Mouse (Mus musculus) neural tube, embryonic 11.5 days (tissue): ENCODE data around the gene Olfm1. TPM values are rescaled to one million over a fixed set of nuclear protein-coding genes. Genes with fewer than 3 reads are reported as not detected.

ENCODE experiments used
- ATAC-seq: fragments of 200-750 bp; cut with Nextera tagmentation; 2 replicates; pipeline ENCODE4 v1.8.0; 2017; ENCODE audit warnings: moderate number of reproducible peaks, mild to moderate bottlenecking, moderate TSS enrichment, moderate library complexity; ENCODE audit not compliant: insufficient read depth, low FRiP score, low TSS enrichment
- DNase-seq: peaks from one replicate; pipeline ENCODE4 v3.0.0-alpha.2; 2015; ENCODE audit warnings: low spot score
- H3K27ac ChIP-seq: fragments of 300-500 bp; sonication (generic); 2 replicates; pipeline ENCODE4 v1.5.1; 2014; ENCODE audit warnings: low read depth, mild to moderate bottlenecking, low read length
- H3K27me3 ChIP-seq: fragments of 300-500 bp; sonication (generic); 2 replicates; pipeline ENCODE4 v1.6.1; 2014; ENCODE audit warnings: mild to moderate bottlenecking, low read length, mixed read lengths; ENCODE audit not compliant: control insufficient read depth, insufficient read depth
- H3K36me3 ChIP-seq: fragments of 300-500 bp; sonication (generic); 2 replicates; pipeline ENCODE4 v1.6.1; 2014; ENCODE audit warnings: mild to moderate bottlenecking, low read length, moderate library complexity, mixed read lengths; ENCODE audit not compliant: control insufficient read depth, insufficient read depth
- H3K4me1 ChIP-seq: fragments of 300-500 bp; sonication (generic); 2 replicates; pipeline ENCODE4 v1.6.1; 2014; ENCODE audit warnings: low read length, mixed read lengths; ENCODE audit not compliant: control insufficient read depth, insufficient read depth
- H3K4me2 ChIP-seq: fragments of 300-500 bp; sonication (generic); 2 replicates; pipeline ENCODE4 v1.6.1; 2014; ENCODE audit warnings: low read depth, mild to moderate bottlenecking, moderate library complexity
- H3K4me3 ChIP-seq: fragments of 300-500 bp; sonication (generic); 2 replicates; pipeline ENCODE4 v1.5.1; 2014; ENCODE audit warnings: low read depth, low read length
- H3K9ac ChIP-seq: fragments of 300-500 bp; sonication (generic); 2 replicates; pipeline ENCODE4 v1.6.1; 2014; ENCODE audit warnings: mild to moderate bottlenecking, low read length
- H3K9me3 ChIP-seq: fragments of 300-500 bp; sonication (generic); 2 replicates; pipeline ENCODE4 v1.6.1; 2016; ENCODE audit warnings: low read length; ENCODE audit not compliant: control insufficient read depth
- WGBS: fragments of 180-500 bp; shearing (Covaris S2); extraction: QIAGEN DNeasy Blood & Tissue Kit; methylation state at CpG from one replicate; pipeline ENCODE4 v1.1.7; 2014; 5-methylcytosine and 5-hydroxymethylcytosine counted together
- polyA plus RNA-seq: library from polyadenylated mRNA; unstranded; fragments of >200 nt; fragmentation: Nextera tagmentation; extraction: Ambion mirVana; gene quantifications from 2 replicates; pipeline ENCODE4 v1.2.1, GENCODE M21; 2014

Gene Olfm1
- polyA plus RNA-seq, 1 experiment from 2014 or later, result 118 TPM

DNA sequence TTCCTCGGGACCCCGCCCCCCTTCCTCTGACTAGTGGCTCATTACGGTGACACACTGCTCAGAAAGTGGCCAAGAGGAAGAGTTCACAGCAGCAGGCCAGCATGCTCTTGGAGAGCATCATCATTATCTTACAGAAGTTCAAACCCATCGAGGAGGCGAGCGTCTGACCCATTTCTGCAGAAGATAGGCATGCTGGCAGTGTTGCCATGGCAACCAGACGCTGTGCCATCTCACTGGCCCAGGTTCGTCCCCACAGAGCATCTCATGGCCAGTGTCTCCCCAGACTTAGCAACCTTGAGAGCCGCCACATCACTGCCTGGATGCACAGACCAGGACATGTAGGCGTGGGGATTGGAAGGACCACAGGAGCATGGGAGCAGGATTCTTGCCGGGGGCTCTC is 54.3 kb downstream of the Olfm1 start:
- ATAC-seq, result no peak

DNA sequence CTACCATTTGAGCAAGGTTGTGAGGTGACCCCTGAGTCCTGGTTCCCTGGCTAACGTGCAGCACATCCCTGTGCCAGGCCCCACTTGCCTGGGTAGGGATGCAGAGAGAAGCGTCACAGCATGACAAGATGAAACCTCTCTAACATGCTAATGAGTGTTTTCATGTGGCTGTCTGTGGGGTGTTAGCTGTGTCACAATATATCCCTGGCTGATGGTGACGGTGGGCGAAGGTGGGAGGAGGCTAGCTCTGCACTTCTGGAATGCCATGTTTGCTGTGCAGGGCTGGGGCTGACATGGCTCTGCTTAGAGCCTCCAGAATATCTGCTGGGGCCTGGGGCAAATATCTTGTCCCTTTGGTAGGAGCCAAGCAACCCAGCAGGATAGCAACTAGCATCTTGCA is 59.8 kb downstream of the Olfm1 start:
- Histone ChIP-seq H3K4me2 (no peak overlapping the region), H3K4me1 (no peaks in the 10 kb centered on the region), H3K27ac (no peak overlapping the region), H3K4me3 (no peak overlapping the region), H3K9ac (no peak overlapping the region), H3K27me3 (no peaks in the 10 kb centered on the region), H3K36me3 (no peaks in the 10 kb centered on the region), H3K9me3 (no peaks in the 10 kb centered on the region)
- no peak for ATAC-seq
- no peak for DNase-seq
- WGBS, result 71% methylated on average over 4 of the region's 4 CpGs

More for the DNA sequence above, 54.3 kb downstream of the Olfm1 start:
- Histone ChIP-seq H3K4me3 (no peak overlapping the region), H3K9me3 (no peaks in the 10 kb centered on the region), H3K36me3 (no peaks in the 10 kb centered on the region), H3K27me3 (no peaks in the 10 kb centered on the region), H3K4me2 (no peak overlapping the region), H3K9ac (no peak overlapping the region), H3K4me1 (0 out of 2 replicates have a peak, but pooled peaks cover under 1% of the 10 kb centered on the region), H3K27ac (no peak overlapping the region)
- DNase-seq, result no peak
- WGBS, result 80% methylated on average over 11 of the region's 11 CpGs

GRCm38 (mm10) chr2:28256029-28256428 is 63.2 kb downstream of the Olfm1 start:
- H3K27me3 ChIP-seq, result no peaks in the 10 kb centered on the region
- no peak overlapping the region for H3K4me3 ChIP-seq
- WGBS, result 95% methylated on average over 7 of the region's 7 CpGs
- DNase-seq (no peak), ATAC-seq (no peak)
- no peaks in the 10 kb centered on the region for H3K36me3 ChIP-seq
- no peaks in the 10 kb centered on the region for H3K9me3 ChIP-seq
- no peak overlapping the region for H3K9ac ChIP-seq
- no peaks in the 10 kb centered on the region for H3K4me1 ChIP-seq
- H3K4me2 ChIP-seq, result no peak overlapping the region
- no peak overlapping the region for H3K27ac ChIP-seq

DNA sequence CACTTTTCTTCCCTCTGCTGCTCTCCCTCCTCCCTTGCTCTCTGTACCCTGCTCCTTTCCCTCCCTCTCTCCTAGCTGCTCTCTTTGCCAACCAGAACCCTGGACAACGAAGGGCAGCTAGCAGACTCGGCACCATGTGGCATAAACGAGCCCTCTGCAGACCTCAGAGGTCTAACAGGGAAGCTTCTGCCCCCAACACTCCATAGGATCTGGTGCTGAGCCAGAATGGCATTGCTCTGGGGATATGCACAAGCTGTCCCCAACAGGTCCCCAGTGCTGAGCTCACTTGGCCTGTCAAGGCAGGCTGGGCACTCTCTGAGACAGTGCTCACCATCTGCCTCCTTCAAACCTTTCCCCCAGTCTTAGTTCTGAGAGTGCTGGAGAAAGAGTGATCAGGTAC is 68.6 kb downstream of the Olfm1 start:
- H3K4me1 ChIP-seq, result no peaks in the 10 kb centered on the region
- H3K36me3 ChIP-seq, result no peaks in the 10 kb centered on the region
- DNase-seq (no peak), ATAC-seq (no peak)
- H3K27me3 ChIP-seq, result no peaks in the 10 kb centered on the region
- no peaks in the 10 kb centered on the region for H3K9me3 ChIP-seq
- H3K4me3 ChIP-seq, result no peak overlapping the region
- no peak overlapping the region for H3K4me2 ChIP-seq
- no peak overlapping the region for H3K9ac ChIP-seq
- 86% methylated on average over 3 of the region's 3 CpGs for WGBS
- no peak overlapping the region for H3K27ac ChIP-seq

GRCm38 (mm10) chr2:28267776-28268275 is 75.0 kb downstream of the Olfm1 start:
- Histone ChIP-seq H3K27me3 (no peaks in the 10 kb centered on the region), H3K4me2 (no peak overlapping the region), H3K27ac (no peak overlapping the region), H3K9ac (no peak overlapping the region), H3K36me3 (no peaks in the 10 kb centered on the region), H3K4me1 (no peaks in the 10 kb centered on the region), H3K4me3 (no peak overlapping the region), H3K9me3 (no peaks in the 10 kb centered on the region)
- WGBS, result 87% methylated on average over 3 of the region's 3 CpGs
- no peak for ATAC-seq
- DNase-seq, result no peak

- WGBS, result 10% methylated on average over 4 of the region's 4 CpGs
- DNase-seq (peak; percentile 21), ATAC-seq (no peak)
- no peak overlapping the region for H3K4me3 ChIP-seq
- H3K4me1 ChIP-seq, result no peaks in the 10 kb centered on the region
- no peak overlapping the region for H3K9ac ChIP-seq
- no peaks in the 10 kb centered on the region for H3K36me3 ChIP-seq
- H3K4me2 ChIP-seq, result no peak overlapping the region
- H3K9me3 ChIP-seq, result no peaks in the 10 kb centered on the region
- no peaks in the 10 kb centered on the region for H3K27me3 ChIP-seq
- H3K27ac ChIP-seq, result no peak overlapping the region
Measured at GRCm38 (mm10) chr2:28270561-28270960, 77.8 kb downstream of the Olfm1 start.

DNA sequence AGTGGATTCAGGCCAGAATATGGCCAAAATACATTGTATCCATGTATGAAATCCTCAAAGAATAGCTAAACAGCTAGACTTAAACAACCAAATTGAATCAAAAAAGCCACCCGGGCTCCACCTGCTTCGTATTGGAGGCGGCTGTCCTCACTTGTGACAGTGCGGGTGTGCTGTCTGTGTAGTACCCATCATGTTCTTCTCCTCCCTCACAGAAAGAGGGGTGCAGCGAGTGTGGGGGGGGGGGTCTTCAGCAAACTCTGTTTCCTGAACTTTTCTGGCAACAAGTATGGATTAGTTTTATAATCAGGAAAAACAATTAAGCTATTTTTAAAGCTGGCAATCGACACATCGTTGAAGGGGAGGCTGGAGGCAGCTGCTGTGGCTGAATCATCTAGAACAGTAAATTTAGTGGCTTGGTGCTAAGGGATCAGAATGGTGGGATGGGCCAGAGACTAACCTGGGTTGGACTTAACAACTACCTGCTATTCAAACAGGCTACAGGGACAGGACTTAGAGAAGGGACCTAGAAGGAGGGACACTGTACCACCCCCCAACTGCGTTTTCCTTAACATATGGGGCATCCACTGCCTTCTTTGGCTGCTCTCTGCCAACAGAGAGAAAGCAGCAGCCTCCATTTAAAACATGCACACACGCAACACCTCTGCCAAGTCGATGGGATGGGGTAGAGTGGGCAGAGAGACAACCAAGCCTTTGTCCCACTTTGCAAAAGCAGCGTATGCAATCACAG is 79.6 kb downstream of the Olfm1 start:
- Histone ChIP-seq H3K4me2 (no peak overlapping the region), H3K4me3 (no peak overlapping the region), H3K9me3 (no peaks in the 10 kb centered on the region), H3K36me3 (no peaks in the 10 kb centered on the region), H3K4me1 (no peaks in the 10 kb centered on the region), H3K27me3 (no peaks in the 10 kb centered on the region), H3K9ac (no peak overlapping the region), H3K27ac (no peak overlapping the region)
- WGBS, result 75% methylated on average over 11 of the region's 11 CpGs
- ATAC-seq, result no peak
- DNase-seq, result no peak

DNA sequence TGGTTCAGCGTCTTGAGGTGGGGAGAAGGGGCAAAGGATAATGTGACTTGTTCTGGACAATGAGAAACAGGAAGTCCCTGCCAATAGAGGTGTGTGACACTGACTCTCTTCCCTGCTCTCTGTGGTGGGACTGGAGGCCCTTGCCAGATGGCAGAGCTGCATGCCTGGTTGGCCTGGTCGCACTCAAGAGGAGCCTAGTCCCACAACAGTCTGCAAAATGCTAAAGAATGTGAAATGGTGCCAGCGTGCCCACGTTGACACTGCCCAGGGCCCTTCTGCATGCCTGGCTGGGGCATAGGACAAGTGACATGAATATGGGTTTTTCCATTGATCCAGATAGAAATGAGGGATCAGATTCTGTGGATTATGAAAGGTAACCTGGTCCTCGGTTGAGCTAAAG is 81.2 kb downstream of the Olfm1 start:
- ATAC-seq (no peak), DNase-seq (no peak)
- H3K4me1 ChIP-seq, result no peaks in the 10 kb centered on the region
- no peak overlapping the region for H3K27ac ChIP-seq
- no peaks in the 10 kb centered on the region for H3K27me3 ChIP-seq
- no peak overlapping the region for H3K4me2 ChIP-seq
- H3K9me3 ChIP-seq, result no peaks in the 10 kb centered on the region
- H3K4me3 ChIP-seq, result no peak overlapping the region
- no peak overlapping the region for H3K9ac ChIP-seq
- H3K36me3 ChIP-seq, result no peaks in the 10 kb centered on the region
- 92% methylated on average over 5 of the region's 5 CpGs for WGBS

DNA sequence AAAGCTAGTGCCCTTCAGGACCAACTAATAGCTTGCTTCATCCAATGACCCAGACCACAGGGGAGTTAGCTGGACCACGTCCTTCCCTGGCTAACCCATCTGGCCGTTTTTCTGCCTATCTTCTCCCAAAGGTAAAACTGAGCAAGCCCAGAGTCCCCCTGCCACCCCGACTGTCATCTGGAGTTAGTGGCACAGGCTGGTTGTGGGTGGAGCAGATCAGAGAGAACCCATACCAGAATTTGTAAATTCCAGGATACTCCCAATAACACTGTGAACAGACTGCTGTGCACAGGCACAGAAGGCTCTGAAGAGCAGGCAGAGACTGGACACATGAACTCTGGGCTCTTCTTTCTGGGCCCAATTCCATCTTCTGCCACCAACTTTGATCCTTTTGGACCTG is 82.6 kb downstream of the Olfm1 start:
- Histone ChIP-seq H3K4me1 (no peaks in the 10 kb centered on the region), H3K36me3 (no peaks in the 10 kb centered on the region), H3K9me3 (no peaks in the 10 kb centered on the region), H3K9ac (no peak overlapping the region), H3K27me3 (no peaks in the 10 kb centered on the region), H3K4me2 (no peak overlapping the region), H3K4me3 (no peak overlapping the region), H3K27ac (no peak overlapping the region)
- whole genome bisulfite sequencing, result 76% methylated on average over 3 of the region's 3 CpGs
- DNase-seq, result no peak
- no peak for ATAC-seq
